Mouse (Mus musculus): ENCODE measurements around the gene Plxna2.

Gene Plxna2

GRCm38 (mm10) chr1:194714138-194715031, 96.4 kb downstream of the Plxna2 start:
- no peak for DNase-seq

GRCm38 (mm10) chr1:194717451-194717874, 99.4 kb downstream of the Plxna2 start:
- no peak for DNase-seq

GRCm38 (mm10) chr1:194720406-194720805, 102.4 kb downstream of the Plxna2 start:
- no peak for DNase-seq

GRCm38 (mm10) chr1:194721260-194721659, 103.2 kb downstream of the Plxna2 start:
- no peak for DNase-seq

- peak; percentile 79 for DNase-seq
Measured at GRCm38 (mm10) chr1:194722329-194722728, 104.3 kb downstream of the Plxna2 start.

- DNase-seq, result no peak
Measured at GRCm38 (mm10) chr1:194734836-194735235, 116.8 kb downstream of the Plxna2 start.

GRCm38 (mm10) chr1:194739894-194740293, 121.9 kb downstream of the Plxna2 start:
- DNase-seq, result peak; percentile 64

GRCm38 (mm10) chr1:194742901-194743422, 124.9 kb downstream of the Plxna2 start:
- no peak for DNase-seq

- no peak for DNase-seq
Measured at GRCm38 (mm10) chr1:194745177-194745934, 127.3 kb downstream of the Plxna2 start.

GRCm38 (mm10) chr1:194746332-194747249, 128.6 kb downstream of the Plxna2 start:
- DNase-seq, result peak; percentile 80

- DNase-seq, result no peak
Measured at GRCm38 (mm10) chr1:194747258-194747657, 129.2 kb downstream of the Plxna2 start.

- DNase-seq, result peak; percentile 69
Measured at GRCm38 (mm10) chr1:194753168-194753567, 135.2 kb downstream of the Plxna2 start.

- DNase-seq, result no peak
Measured at GRCm38 (mm10) chr1:194756001-194756400, 138.0 kb downstream of the Plxna2 start.

- DNase-seq, result no peak
Measured at GRCm38 (mm10) chr1:194756409-194756808, 138.4 kb downstream of the Plxna2 start.

GRCm38 (mm10) chr1:194756863-194757262, 138.8 kb downstream of the Plxna2 start:
- DNase-seq, result no peak

- peak; percentile 26 for DNase-seq
Measured at GRCm38 (mm10) chr1:194761432-194762212, 143.6 kb downstream of the Plxna2 start.

- DNase-seq, result no peak
Measured at GRCm38 (mm10) chr1:194762896-194763295, 144.9 kb downstream of the Plxna2 start.

GRCm38 (mm10) chr1:194764951-194765350, 146.9 kb downstream of the Plxna2 start:
- no peak for DNase-seq

- DNase-seq, result no peak
Measured at GRCm38 (mm10) chr1:194768799-194769198, 150.8 kb downstream of the Plxna2 start.

GRCm38 (mm10) chr1:194772053-194772452, 154.0 kb downstream of the Plxna2 start:
- no peak for DNase-seq

- no peak for DNase-seq
Measured at GRCm38 (mm10) chr1:194773899-194774298, 155.9 kb downstream of the Plxna2 start.

- DNase-seq, result no peak
Measured at GRCm38 (mm10) chr1:194774350-194774749, 156.3 kb downstream of the Plxna2 start.

All from lung, postnatal 14 days (tissue).